Mouse (Mus musculus) adrenal gland (tissue): ENCODE data around the gene Elf2.

Experiments
- intact Hi-C: fragments of 180-260 bp; cut with DNase I; formaldehyde crosslinking; loops from one replicate; pipeline ENCODE4 v1.15.1; 2025

The Elf2 gene

DNA sequence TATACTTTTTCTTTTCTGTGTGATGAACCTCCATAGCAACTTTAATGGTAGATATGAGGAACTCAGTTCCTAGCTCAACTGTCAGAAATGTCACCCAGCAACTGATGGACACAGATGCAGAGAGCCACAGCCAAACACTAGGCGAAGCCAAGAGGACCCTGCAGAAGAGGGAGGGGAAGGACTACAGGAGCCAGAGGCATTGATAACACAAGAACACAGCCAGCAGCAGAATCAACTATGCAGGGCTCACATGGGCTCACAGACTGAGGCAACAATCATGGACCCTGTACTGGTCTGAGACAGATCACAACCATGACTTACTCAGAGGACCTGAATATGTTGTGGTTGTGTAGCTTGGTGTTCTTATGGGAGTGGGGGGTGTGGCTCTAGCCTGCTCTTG lies 56.1 kb downstream of the Elf2 start:
- intact Hi-C loops, result no loop called here

DNA sequence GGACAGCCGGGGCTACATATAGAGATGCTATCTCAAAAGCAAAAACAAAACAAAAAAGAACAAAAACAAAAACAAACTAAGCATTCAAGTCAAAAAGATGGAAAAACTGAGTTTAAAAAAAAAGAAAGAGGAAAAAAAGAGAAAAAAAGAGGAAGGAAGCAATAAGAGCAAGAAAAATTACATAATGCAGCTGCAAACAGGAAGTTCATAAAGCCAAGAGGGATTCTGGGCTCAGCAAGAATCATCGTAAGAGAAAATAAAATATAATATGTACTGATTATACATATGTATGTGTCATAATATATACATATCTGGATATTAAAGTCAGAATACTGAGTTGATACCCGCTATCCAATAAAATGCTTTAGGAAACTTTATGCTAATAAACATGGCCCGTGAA lies 58.7 kb downstream of the Elf2 start:
- intact Hi-C loops, result no loop called here

DNA sequence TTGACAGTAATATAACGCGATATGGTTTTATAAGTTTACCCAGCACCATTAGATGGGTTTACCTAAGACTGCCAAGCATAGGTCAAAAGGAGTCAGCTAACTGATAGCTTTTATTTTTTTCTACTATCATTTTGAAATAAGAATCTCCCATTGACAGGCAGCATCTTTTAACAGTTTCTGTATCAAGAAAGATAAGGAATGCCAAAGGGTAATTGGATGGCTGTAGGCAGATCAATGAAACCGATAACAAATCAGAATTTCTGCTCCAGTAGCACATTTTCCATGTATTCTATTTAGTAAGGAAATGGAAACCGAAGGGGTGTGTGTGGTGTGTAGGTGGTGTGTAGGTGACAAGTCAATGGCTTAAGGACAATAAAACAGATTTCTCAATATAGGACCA lies 62.0 kb downstream of the Elf2 start:
- intact Hi-C loops, result no loop called here

DNA sequence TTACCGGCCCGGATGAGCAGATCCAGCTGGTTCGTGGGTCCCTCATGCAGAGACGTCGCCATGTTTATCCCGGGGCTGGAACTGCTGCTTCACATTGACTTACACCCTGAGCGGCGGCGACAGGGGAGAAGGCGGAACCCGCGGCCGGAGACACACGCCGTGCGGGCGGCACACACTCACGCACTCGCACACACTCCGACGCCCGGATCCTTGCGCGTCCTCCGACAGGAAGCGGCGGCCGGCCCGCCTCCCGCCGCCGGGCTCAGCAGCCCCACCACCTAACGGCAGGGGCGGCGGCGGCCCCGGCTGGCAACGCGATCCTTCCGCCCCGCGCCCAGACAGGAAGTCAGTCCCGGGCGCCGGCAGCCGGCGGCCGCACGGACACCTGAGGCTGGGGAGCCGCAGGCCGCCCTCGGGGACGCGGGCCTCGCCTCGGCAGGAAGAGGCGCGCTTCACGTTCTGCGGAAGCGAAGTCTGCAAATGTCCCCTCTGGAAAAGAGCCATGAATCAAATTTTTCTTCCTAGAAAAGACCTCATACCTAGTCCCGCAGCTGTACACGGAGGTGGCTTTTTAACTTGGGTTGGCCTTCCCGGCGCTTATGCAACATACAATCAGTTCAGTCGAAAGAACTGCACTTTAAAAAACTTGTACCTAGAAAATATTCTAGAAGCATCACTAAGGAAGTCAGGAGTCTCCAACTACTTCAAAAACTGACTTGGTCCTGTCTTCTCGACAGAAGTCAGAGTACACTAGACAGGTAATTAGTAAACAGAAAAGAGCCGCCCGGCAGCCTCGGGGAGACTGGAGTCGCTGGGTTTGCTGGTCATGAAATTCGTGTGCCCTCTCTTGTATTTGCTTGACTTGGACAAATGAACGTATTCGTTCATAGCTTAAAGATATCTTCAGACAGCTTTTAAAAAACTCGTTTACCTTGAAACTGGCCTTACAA lies 63.0 kb downstream of the Elf2 start:
- intact Hi-C loops, result no loop called here

DNA sequence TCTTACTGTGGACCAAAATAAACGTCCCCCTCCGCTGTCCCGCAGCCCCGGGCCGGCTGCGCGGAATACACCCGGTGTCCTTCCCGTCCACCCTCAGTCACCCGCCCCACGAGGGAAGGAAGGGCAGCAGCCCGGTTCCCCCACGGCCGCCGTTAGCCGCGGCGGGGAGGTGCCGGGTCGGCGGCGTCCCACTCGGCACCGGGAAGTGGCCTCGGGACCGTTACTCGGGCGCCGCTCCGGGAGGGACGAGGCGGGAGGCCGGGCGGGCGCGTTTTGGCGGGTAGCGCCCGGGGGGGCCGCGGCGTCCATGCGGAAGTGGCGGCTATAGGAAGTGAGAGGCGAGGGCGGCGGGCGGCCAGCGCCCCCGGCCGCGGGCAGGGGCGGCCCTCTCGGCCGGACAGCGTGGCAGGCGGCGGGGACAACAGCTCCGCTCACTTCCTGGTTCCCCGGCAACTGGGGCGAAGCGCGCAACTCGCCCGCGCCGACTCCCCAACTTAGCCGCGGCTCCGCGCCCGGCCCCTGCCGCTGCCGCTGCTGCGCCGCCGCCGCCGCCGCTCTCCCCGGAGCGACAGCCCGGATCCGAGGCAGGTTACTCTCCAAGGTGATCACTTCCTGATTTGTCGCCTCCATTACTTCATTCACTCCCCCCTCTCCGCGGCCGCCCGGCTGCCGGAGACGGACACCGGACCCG lies 63.9 kb downstream of the Elf2 start:
- intact Hi-C loops, result no loop called here

DNA sequence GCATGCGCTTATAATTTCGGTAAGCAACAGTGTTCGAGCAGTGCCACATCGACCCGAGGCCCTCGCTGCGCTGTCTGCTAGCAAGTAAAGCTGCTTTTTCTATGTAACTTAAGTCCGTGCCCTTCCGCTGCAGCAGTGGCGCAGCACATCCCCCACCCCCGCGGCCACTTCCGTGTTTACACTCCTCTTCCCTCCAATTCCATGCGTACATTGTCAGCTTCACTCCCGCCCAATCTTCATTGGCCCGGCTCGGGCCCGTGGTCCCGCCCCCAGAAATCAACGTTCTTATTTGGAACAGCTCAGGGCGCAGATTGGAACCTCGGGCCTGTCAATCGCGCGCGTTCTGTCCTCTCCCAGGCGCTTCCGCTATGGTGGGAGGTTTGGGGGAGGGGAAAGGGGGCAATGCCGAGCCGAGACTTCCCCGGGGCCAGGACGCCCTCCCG lies 64.5 kb downstream of the Elf2 start:
- intact Hi-C loops, result no loop called here

DNA sequence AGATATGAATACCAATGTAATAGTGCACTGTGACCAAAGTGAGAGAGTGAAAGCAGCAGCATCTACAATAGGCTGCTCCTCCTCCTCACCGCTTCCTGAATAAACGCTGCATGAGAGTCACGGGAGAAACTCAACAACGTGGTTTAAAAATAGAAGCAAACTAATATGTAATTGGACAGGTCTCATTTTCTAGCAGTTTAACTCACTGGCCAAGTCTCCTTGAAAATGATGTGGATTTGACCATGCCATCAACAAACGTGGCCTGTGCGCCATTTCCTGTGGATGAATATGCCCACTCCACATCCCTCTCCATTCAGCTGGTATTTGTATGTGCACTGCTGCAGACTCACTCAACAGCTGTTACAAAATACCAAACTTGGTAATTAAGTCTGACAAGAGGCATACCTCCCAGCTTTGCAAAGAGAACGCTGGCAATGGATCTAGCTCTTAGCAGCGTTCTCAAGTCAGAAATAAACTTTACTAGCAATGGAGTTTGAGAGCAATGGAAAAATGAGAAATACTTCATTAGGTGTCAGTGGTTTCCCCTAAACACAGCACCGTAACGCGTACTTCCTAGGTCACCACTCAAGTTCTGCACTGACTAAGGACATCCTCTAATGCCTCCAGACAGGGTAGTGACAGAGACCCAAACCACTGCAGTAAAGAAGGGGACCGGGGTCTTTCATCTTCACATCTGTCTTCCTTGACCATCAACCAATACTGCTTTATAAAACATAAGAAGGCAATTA lies 70.2 kb downstream of the Elf2 start:
- intact Hi-C loops, result no loop called here

DNA sequence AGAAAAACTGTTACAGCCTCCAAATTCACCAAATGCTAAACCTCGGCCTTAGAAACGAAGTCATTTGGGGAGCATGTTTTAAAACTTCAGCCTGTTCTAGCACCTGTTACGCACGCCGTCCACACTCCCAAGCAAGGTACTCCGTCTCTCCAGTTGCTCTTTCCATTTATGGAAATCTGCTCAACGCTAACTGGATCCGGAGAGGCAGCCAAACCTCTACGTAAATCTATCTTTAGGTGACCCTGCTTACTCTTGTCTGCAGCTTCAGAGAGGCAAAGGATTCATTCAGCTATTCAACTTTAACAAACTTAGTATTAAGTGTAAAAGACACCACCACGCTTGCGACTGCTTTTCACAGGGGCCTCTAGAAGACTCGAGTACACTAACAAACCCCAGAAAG lies 72.0 kb downstream of the Elf2 start:
- intact Hi-C loops, result no loop called here

DNA sequence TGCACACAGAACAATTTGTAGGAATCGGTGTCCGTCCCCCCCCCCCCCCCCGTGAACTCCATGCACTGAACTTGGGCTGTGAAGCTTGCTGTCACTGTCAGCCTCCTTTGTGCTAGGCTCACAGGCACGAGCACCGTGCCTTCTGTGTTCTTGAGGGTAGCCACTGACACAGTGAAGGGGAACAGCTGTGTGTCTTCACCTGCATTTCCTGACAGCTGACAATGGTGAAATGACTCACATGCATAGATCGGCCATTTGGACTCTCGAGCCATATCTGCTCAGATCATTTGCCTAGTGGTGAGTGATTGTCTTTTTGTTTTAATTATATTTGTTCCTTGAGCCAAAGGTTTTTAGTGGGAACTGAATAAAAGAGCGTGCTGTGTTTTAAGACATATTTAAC lies 77.5 kb downstream of the Elf2 start:
- intact Hi-C loops, result no loop called here

DNA sequence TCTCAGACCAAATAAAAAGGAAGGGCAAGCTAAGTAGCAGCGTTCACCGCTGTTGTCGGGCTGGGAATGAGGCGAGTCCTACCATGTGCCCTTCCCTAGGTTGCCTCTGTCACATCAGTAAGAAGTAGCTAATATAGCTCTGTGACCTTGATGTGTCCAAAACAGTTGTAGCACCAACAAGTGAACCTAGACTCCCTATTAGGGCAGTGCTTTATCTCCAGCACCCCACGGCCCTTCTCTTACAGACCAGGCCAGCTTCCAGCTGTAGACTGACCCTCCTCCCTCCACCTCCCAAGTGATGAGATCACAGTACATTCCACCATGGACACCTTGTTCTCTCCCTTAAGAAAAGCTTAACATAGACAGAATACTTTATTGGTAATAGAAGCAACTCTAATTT lies 82.4 kb downstream of the Elf2 start:
- intact Hi-C loops, result no loop called here

DNA sequence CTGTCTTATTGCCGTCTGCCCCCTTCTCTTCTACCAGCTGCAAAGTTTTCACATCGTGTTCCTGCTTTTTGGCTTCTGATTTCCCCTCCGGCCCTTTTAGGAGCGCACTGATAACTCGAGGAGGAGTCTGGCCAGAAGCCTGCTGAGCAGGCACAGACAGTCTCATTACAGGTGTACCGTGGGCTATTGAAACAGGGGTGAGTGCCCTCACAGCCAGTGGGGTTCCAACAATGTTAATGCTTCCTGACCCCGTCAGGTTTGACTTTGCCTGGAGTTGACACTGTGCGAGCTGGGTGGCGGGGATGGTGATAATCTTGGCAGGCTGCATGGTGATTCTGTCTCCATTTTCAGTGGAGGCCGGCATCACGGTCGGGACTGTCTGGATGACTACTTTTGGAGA lies 84.0 kb downstream of the Elf2 start:
- intact Hi-C loops, result no loop called here

DNA sequence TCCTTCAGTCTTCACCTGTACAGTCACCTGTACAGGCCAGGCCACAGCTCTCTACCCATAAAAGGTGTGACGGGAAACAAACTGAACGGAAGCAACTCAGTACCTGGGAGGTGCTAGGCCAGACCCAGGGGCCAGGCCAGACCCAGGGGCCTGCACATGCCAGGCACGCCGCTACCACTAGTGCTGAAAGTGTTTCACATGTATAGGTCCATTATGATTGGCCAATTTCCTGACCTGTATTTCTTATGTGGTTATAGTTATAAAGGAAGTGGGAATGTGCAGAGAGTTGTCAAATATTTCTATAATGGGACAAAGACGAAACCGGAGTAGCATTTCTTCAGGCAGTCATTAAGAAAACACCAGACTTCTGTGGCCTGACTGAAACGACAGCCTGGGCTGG lies 85.7 kb downstream of the Elf2 start:
- intact Hi-C loops, result no loop called here

DNA sequence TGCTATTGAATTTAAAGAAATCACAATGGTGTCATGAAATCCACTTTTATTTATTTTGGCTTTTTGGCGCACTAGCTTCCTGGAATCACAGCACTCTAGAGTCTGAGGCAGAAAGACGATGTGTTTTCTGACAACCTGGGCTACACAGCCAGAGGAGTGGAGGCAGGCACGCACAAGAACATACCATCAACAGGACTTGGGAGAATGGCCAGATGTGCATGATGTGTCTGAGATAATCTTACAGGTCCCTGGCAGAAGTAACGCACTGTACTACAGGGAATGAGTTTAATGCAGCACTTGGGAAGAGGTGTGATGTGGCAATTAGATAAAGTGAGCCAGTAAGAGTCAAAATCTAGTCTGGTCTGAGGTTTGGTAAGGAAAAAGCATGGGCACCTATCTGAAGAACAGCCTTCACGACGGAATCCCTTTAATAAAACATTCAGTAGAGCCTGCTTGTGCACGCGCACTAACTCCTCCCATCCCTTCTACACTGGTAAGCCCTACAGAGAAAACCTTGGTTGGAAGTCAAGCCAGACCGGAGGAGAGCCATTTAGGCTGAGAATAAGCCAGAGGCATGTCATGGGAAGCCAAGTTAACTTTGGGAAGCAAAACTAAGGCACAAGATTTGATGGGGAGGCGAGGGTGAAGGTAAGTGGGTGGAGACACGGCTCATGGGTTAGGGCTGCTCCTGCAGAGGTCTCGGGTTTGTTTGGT lies 87.6 kb downstream of the Elf2 start:
- intact Hi-C loops, result no loop called here

DNA sequence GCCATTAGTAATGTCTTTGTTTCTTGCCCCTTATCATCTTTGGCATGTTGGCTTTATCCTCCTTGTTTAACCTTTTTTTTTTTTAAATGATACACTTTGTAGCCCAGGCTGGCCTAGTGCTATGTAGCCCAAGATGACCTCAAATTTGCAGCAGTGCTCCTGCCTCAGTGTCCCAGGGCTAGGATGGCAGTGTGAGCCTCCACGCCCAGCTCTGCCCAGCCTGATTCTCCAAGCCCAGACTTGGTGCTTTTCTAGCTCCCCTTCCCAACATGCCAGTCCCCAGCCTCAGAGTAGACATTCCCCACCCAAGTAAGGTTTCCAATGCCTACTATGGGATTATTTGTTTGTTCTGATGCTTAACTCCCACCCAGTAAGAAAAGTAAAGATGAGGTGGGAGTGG lies 88.2 kb downstream of the Elf2 start:
- intact Hi-C loops, result no loop called here

DNA sequence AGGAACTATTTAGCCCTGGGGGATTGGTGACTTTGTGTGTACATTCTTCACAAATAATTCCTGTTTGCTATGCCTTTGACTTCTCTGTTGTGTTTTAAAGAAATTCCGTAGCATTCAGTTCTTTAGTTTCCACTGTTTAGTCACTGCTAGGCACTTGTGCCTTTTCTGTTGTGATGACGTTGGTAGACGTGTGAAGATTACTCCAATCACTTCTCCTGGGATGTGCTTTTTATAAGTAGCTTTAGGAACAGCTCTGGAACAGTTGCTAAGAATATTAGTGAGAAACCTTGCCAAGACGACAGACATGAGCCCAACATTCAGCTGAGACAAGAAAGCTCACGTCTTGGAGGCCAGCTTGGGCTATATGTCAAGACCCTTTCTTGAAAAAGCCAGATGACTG lies 89.4 kb downstream of the Elf2 start:
- intact Hi-C loops, result no loop called here

DNA sequence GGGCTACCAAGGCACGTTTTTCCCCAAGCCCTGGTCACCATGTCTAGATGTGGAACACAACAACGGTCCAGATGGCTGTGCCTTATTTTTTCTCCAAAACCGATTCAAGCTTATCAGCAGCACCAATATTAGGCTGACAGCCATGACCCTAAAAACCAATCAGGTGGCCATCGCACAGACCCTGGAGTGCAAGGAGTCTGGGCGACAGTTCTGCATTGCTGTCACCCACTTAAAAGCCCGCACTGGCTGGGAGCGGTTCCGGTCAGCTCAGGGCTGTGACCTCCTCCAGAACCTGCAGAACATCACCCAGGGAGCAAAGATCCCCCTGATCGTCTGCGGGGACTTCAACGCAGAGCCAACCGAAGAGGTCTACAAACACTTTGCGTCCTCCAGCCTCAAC lies 90.6 kb downstream of the Elf2 start:
- intact Hi-C loops, result no loop called here

DNA sequence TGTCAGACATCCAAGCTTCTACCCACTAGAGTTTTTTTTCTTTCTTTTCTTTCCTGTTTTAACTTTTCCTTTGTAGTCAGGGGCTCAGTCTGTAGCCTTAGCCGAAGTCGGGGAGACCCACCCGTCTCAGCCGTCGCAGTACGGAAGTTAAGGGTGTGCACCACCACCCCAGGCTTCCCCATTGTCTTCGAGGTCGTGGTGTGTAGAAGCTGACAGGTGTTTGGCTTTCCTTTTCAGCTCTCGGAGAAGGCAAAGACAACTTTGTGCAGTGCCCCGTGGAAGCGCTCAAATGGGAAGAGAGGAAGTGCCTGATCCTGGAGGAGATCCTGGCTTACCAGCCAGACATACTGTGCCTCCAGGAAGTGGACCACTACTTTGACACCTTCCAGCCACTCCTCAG lies 91.0 kb downstream of the Elf2 start:
- intact Hi-C loops, result no loop called here

DNA sequence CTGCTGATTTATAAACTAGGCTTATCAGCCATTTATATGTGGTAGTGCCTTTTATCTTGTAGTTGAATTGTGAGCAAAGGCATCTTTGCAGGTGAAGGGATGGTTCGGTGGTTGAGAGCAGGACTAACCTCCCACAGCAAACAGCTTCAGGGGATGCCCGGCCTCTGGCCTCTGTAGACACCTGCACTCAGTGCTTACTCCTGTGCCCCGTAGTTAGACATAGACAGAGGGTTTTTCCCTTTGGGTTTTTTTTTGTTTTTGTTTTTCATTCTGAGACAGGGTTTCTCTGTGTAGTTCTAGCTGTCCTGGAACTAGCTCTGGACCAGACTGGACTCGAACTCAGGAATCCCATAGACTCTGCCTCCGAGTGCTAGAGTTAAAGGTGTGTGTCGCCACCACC lies 91.9 kb downstream of the Elf2 start:
- intact Hi-C loops, result no loop called here

DNA sequence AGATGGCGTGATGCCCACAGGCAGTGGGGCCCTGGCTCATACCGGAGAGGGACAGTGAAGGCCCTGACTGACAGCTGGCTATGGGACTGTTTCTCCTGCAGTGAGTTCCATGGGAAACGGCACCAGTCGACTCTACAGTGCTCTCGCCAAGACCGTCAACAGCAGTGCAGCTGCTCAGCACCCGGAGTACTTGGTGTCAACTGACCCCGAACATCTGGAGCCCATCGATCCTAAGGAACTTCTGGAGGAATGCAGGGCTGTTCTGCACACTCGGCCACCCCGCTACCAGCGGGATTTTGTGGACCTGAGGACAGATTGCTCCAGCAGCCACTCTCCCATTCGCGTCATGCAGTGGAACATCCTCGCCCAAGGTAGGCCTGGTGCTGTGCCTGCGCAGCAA lies 92.8 kb downstream of the Elf2 start:
- intact Hi-C loops, result no loop called here

DNA sequence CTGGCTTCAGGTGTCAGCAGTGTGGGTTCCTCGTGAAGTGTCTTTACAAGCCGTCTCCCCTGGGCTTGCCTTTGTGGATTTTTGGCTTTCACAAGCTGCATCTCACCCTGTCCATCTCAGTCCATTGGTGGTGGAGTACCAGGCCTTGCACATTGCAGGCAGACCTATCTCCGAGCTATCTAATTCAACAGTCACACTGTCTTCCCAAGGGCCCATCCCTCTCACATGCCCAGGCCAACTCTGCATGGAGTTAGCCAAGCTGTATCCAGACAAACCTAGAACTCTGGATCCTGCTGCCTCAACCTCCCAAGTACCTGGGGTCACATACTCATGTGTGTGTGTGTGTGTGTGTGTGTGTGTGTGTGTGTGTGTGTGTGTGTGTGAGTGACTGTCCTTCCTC lies 100.9 kb downstream of the Elf2 start:
- intact Hi-C loops, result loop anchor here (5.0 kb wide), 1 partner anchor 48 kb away; no protein-coding TSS in a partner anchor

DNA sequence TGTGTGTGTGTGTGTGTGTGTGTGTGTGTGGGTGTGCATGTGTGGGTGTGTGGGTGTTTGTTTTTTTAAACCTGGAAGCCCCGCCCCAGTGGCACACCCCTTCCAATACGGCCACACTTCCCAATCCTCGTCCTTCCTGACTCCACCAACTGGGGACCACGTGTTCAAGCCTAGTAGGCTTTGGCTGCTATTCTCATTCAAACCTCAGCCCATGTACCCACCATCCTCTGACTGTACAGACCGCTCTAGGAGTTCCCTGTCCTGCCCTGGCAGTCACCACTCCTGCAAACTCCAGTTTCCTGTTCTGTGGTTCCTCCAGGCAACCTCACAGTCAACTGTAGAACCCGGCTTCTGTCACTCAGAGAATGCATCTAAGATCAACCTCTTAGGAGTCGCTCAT lies 101.9 kb downstream of the Elf2 start:
- intact Hi-C loops, result loop anchor here (5.0 kb wide), 1 partner anchor 49 kb away; no protein-coding TSS in a partner anchor
